Mouse (Mus musculus) heart, postnatal 14 days (tissue): Measurements from ENCODE around the gene Gm45713. TPM values are rescaled to one million over a fixed set of nuclear protein-coding genes. Genes with fewer than 3 reads are reported as not detected.
"Not testable (repeated sequence)": the region's sequence is repeated elsewhere in the genome, so short reads cannot be mapped to it uniquely, and the experiment has no call there.

Experiments
- DNase-seq, 2 experiments: peaks; one replicate each; pipeline ENCODE4 v3.0.0; 2021 to 2022
- intact Hi-C: fragments of 180-260 bp; cut with DNase I; formaldehyde crosslinking; loops from one replicate; pipeline ENCODE4 v1.15.1; 2025
- total RNA-seq, 2 experiments: library from RNA; stranded (reverse); gene quantifications; 2 replicates each; pipeline ENCODE4 v1.2.3; 2021

Gm45713 gene
- total RNA-seq, 2 experiments from 2014 or later, result 0.45 TPM; not detected in 1

- no peak for DNase-seq
- intact Hi-C loops, result no loop called here
These were observed 9.7 kb downstream of the Gm45713 start for GRCm38 (mm10) chr7:45126147-45126843.

GRCm38 (mm10) chr7:45125649-45126048 lies 10.4 kb downstream of the Gm45713 start:
- intact Hi-C loops, DNase-seq: not testable (repeated sequence)

GRCm38 (mm10) chr7:45125144-45125600 lies 10.9 kb downstream of the Gm45713 start:
- intact Hi-C loops, result no loop called here

GRCm38 (mm10) chr7:45124224-45125143 lies 11.5 kb downstream of the Gm45713 start, which contains the start of gene Rps11:
TSS of gene Rps11 (minus strand) at chr7:45124439.
- intact Hi-C loops, result loop anchor here (5.0 kb wide), 1 partner anchor 42 kb away; no protein-coding TSS in a partner anchor

More at GRCm38 (mm10) chr7:45125144-45125600, 10.9 kb downstream of the Gm45713 start:
- DNase-seq, result no peak

GRCm38 (mm10) chr7:45123186-45123570 lies 12.9 kb downstream of the Gm45713 start:
- DNase-seq, result no peak

More at GRCm38 (mm10) chr7:45124224-45125143, 11.5 kb downstream of the Gm45713 start, which contains the start of gene Rps11:
- DNase-seq, result peak; percentile 97 to 99

GRCm38 (mm10) chr7:45122561-45123185 lies 13.4 kb downstream of the Gm45713 start:
- intact Hi-C loops, result loop anchor here (5.0 kb wide), 1 partner anchor 40 kb away; no protein-coding TSS in a partner anchor
- no peak for DNase-seq

More at GRCm38 (mm10) chr7:45123186-45123570, 12.9 kb downstream of the Gm45713 start:
- intact Hi-C loops, result loop anchor here (5.0 kb wide), 1 partner anchor 41 kb away; no protein-coding TSS in a partner anchor

GRCm38 (mm10) chr7:45121966-45122365 lies 14.1 kb downstream of the Gm45713 start:
- no peak for DNase-seq
- intact Hi-C loops, result loop anchor here (5.0 kb wide), 1 partner anchor 40 kb away; no protein-coding TSS in a partner anchor

- DNase-seq, result peak; percentile 63 to 76
- intact Hi-C loops, result loop anchor here (5.0 kb wide), 1 partner anchor 39 kb away; no protein-coding TSS in a partner anchor
These were observed 14.6 kb downstream of the Gm45713 start for GRCm38 (mm10) chr7:45121404-45121803.

- intact Hi-C loops, result loop anchor here (5.0 kb wide), 1 partner anchor 38 kb away; no protein-coding TSS in a partner anchor
- no peak for DNase-seq
These were observed 16.0 kb downstream of the Gm45713 start for GRCm38 (mm10) chr7:45119780-45120709.

GRCm38 (mm10) chr7:45118336-45118735 lies 17.7 kb downstream of the Gm45713 start:
- intact Hi-C loops, result no loop called here
- no peak for DNase-seq

- intact Hi-C loops, result no loop called here
- no peak for DNase-seq
These were observed 18.5 kb downstream of the Gm45713 start for GRCm38 (mm10) chr7:45117566-45117965.

GRCm38 (mm10) chr7:45113476-45113875 lies 22.6 kb downstream of the Gm45713 start:
- no peak for DNase-seq
- intact Hi-C loops, result no loop called here

- no peak for DNase-seq
These were observed 23.5 kb downstream of the Gm45713 start for GRCm38 (mm10) chr7:45112529-45112928.

GRCm38 (mm10) chr7:45111940-45112339 lies 24.1 kb downstream of the Gm45713 start:
- intact Hi-C loops, result no loop called here
- DNase-seq, result no peak

More at GRCm38 (mm10) chr7:45112529-45112928, 23.5 kb downstream of the Gm45713 start:
- intact Hi-C loops, result no loop called here

- intact Hi-C loops, DNase-seq: not testable (repeated sequence)
These were observed 25.9 kb downstream of the Gm45713 start for GRCm38 (mm10) chr7:45110089-45110488.

GRCm38 (mm10) chr7:45107052-45107645 lies 28.9 kb downstream of the Gm45713 start:
- intact Hi-C loops, result no loop called here
- no peak for DNase-seq

- intact Hi-C loops, result no loop called here
- no peak for DNase-seq
These were observed 29.6 kb downstream of the Gm45713 start for GRCm38 (mm10) chr7:45106441-45106840.

- DNase-seq, result no peak
- intact Hi-C loops, result no loop called here
These were observed 30.5 kb downstream of the Gm45713 start for GRCm38 (mm10) chr7:45105491-45105890.

GRCm38 (mm10) chr7:45104941-45105340 lies 31.1 kb downstream of the Gm45713 start:
- intact Hi-C loops, result no loop called here
- DNase-seq, result no peak
